Mouse (Mus musculus) spleen, adult 2 months (tissue): Measurements from ENCODE around the gene Phactr1.

Experiments used
- CTCF ChIP-seq: fragments of 200-500 bp; IDR thresholded peaks from 2 replicates; pipeline ENCODE4 v1.5.1; 2011; ENCODE audit warnings: mild to moderate bottlenecking, inconsistent platforms; ENCODE audit not compliant: insufficient read depth, insufficient read length, insufficient replicate concordance; ENCODE audit errors: extremely low read depth
- POLR2A ChIP-seq: fragments of 200-500 bp; IDR thresholded peaks from 2 replicates; pipeline ENCODE4 v1.6.1; 2011; ENCODE audit warnings: low read depth, low read length, inconsistent platforms

GRCm38 (mm10) chr13:42709148-42709547 is 28.7 kb downstream of the Phactr1 start:
- no peak for TF ChIP-seq CTCF
- no peak for TF ChIP-seq POLR2A
